Mouse (Mus musculus) spleen, adult 2 months (tissue): Measurements from ENCODE around the gene Gm40193. TPM values are rescaled to one million over a fixed set of nuclear protein-coding genes. Genes with fewer than 3 reads are reported as not detected.

Experiments used
- DNase-seq, 2 experiments: peaks; one replicate each; pipeline versions ENCODE4 v3.0.0 to v3.0.0-alpha.2; 2012 to 2021; ENCODE audit warnings: low spot score in 2 of 2, low read depth in 1 of 2
- H3K27ac ChIP-seq: fragments of 200-500 bp; 2 replicates; pipeline ENCODE4 v1.5.1; 2012; ENCODE audit warnings: low read length, inconsistent platforms; ENCODE audit not compliant: insufficient read depth
- H3K27me3 ChIP-seq: fragments of 200-500 bp; 2 replicates; pipeline ENCODE4 v1.6.1; 2012; ENCODE audit warnings: mild to moderate bottlenecking, moderate library complexity, low read length, inconsistent platforms; ENCODE audit not compliant: control insufficient read depth, insufficient read depth
- H3K36me3 ChIP-seq: fragments of 200-500 bp; 2 replicates; pipeline ENCODE4 v1.6.1; 2012; ENCODE audit warnings: mild to moderate bottlenecking, low read length, inconsistent platforms; ENCODE audit not compliant: control insufficient read depth, insufficient read depth
- H3K4me1 ChIP-seq: fragments of 200-500 bp; 2 replicates; pipeline ENCODE4 v1.6.1; 2011; ENCODE audit warnings: inconsistent platforms; ENCODE audit not compliant: control insufficient read depth, insufficient read depth, insufficient read length
- H3K4me3 ChIP-seq: fragments of 200-500 bp; 2 replicates; pipeline ENCODE4 v1.5.1; 2011; ENCODE audit warnings: mild to moderate bottlenecking, inconsistent platforms; ENCODE audit not compliant: insufficient read depth, insufficient read length; ENCODE audit errors: extremely low read depth
- CTCF ChIP-seq: fragments of 200-500 bp; IDR thresholded peaks from 2 replicates; pipeline ENCODE4 v1.5.1; 2011; ENCODE audit warnings: mild to moderate bottlenecking, inconsistent platforms; ENCODE audit not compliant: insufficient read depth, insufficient read length, insufficient replicate concordance; ENCODE audit errors: extremely low read depth
- POLR2A ChIP-seq: fragments of 200-500 bp; IDR thresholded peaks from 2 replicates; pipeline ENCODE4 v1.6.1; 2011; ENCODE audit warnings: low read depth, low read length, inconsistent platforms
- WGBS: fragments of 180-500 bp; shearing (Covaris S2); methylation state at CpG from one replicate; pipeline ENCODE4 v1.1.7; 2018; 5-methylcytosine and 5-hydroxymethylcytosine counted together
- polyA plus RNA-seq: library from polyadenylated mRNA; depleted of rRNA; stranded (reverse); fragments of >200 nt; gene quantifications from 2 replicates; pipeline ENCODE4 v1.2.3, GENCODE M21; 2012; rRNA removed

Gene Gm40193
- polyA plus RNA-seq, 1 experiment = not detected

DNA sequence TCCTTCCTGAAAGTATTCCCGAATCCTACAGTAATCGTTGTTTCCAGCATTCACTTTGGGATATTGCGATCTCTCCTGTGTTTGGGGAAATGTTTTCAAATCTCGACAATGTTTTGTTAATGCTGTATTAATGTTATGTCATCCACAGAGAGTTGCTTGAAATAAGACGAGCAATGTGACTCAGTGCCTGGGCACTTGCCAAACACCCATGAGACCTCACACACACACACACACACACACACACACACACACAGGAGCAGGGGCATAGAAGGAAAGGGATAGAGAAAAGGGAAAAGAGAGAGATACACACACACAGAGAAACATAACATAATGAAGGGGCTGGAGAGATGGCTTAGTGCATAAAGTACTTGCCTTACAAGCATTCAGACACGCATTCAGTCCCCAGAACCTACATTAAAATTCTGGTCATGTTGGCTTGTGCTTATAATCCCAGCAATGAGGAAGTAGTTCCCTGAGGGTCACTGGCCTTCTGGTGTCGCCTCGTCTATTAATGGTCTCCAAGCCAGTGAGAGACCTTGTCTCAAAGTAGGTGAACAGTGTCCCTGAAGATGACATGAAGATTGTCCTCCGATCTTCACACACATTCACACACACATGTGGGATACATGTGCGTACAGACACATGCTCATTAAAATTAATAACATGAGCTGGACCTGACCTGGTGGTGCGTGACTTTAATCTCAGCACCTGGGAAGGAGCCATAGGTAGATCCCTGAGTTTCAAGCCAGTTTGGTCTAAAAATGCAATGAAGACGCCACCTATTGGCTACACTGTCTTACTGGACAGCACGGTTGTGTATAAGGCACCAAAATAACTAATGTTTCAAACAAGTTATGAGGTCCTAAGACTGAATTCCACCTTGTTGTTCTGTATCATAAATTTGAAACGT is 32.9 kb downstream of the Gm40193 start:
- WGBS = 69% methylated on average over 14 of the region's 14 CpGs
- Histone ChIP-seq H3K27me3 (no peaks in the 10 kb centered on the region), H3K36me3 (no peaks in the 10 kb centered on the region), H3K27ac (no peak overlapping the region), H3K4me1 (no peaks in the 10 kb centered on the region), H3K4me3 (no peak overlapping the region)
- DNase-seq = no peak
- no peak for TF ChIP-seq CTCF

GRCm38 (mm10) chr11:70489684-70490083 is 43.1 kb downstream of the Gm40193 start:
- TF ChIP-seq POLR2A (no peak), CTCF (no peak)
- H3K36me3 ChIP-seq = no peaks in the 10 kb centered on the region
- WGBS = 11% methylated on average over 6 of the region's 6 CpGs
- no peaks in the 10 kb centered on the region for H3K27me3 ChIP-seq
- no peak for DNase-seq
- H3K4me1 ChIP-seq = no peaks in the 10 kb centered on the region
- H3K27ac ChIP-seq = peak overlapping the region; percentile 68; the same call in 1 of the 2 replicates
- H3K4me3 ChIP-seq = no peak overlapping the region

- DNase-seq = no peak
- H3K27me3 ChIP-seq = no peaks in the 10 kb centered on the region
- 68% methylated on average over 3 of the region's 3 CpGs for WGBS
- peak overlapping the region; percentile 68 for H3K27ac ChIP-seq
- no peaks in the 10 kb centered on the region for H3K4me1 ChIP-seq
- TF ChIP-seq POLR2A (no peak), CTCF (no peak)
- no peaks in the 10 kb centered on the region for H3K36me3 ChIP-seq
- H3K4me3 ChIP-seq = no peak overlapping the region
Observed at GRCm38 (mm10) chr11:70489138-70489537, 43.6 kb downstream of the Gm40193 start.

GRCm38 (mm10) chr11:70487816-70488215 is 44.9 kb downstream of the Gm40193 start:
- DNase-seq = no peak
- Histone ChIP-seq H3K27me3 (no peaks in the 10 kb centered on the region), H3K4me1 (no peaks in the 10 kb centered on the region), H3K36me3 (no peaks in the 10 kb centered on the region), H3K4me3 (no peak overlapping the region), H3K27ac (no peak overlapping the region)
- WGBS = 72% methylated on average over 4 of the region's 4 CpGs
- no peak for TF ChIP-seq CTCF
- TF ChIP-seq POLR2A = no peak

DNA sequence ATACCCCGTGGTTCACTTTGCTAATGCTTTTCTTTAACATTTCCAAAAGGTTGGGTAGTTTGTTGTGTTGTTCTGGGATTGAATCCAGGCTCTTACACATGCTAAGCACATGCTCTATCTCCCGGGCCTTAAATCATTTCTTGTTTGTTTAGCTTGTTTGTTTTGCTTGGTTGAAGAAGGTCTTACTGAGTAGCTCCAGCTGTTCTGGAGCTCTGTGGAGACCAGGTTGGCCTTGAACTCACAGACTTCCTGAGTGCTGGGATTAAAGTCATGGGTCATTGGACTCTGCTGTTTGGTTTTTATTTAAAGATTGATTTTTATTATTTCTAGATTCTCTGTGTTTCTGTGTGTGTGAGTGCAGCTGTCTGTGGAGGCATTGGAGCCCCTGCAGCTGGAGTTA is 47.2 kb downstream of the Gm40193 start:
- no peak overlapping the region for H3K4me3 ChIP-seq
- no peak overlapping the region for H3K27ac ChIP-seq
- TF ChIP-seq CTCF (no peak), POLR2A (no peak)
- DNase-seq = no peak
- no peaks in the 10 kb centered on the region for H3K36me3 ChIP-seq
- H3K4me1 ChIP-seq = no peaks in the 10 kb centered on the region
- 78% methylated on average over 2 of the region's 2 CpGs for WGBS
- H3K27me3 ChIP-seq = no peaks in the 10 kb centered on the region

Other genes with a start within 250 kb of the Gm40193 start
- 0.12 and 0.13 TPM in 2 replicates for gene Alox12e, start 210.3 kb downstream of the Gm40193 start, polyA plus RNA-seq
- 2.5 and 4.1 TPM in 2 replicates for gene Alox15, start 180.9 kb downstream of the Gm40193 start, polyA plus RNA-seq
- gene Pelp1, start 122.9 kb downstream of the Gm40193 start, polyA plus RNA-seq = 15.5 and 17.9 TPM in 2 replicates
- gene Arrb2, start 100.3 kb downstream of the Gm40193 start, polyA plus RNA-seq = 145 TPM in 2 replicates
- 24.6 and 29.2 TPM in 2 replicates for gene Med11, start 81.0 kb downstream of the Gm40193 start, polyA plus RNA-seq
- gene Zmynd15, start 73.5 kb downstream of the Gm40193 start, polyA plus RNA-seq = 10.5 and 10.6 TPM in 2 replicates
- 28.8 TPM in 2 replicates for gene Cxcl16, start 73.0 kb downstream of the Gm40193 start, polyA plus RNA-seq
- 0.77 and 1.3 TPM in 2 replicates for gene Tm4sf5, start 27.7 kb downstream of the Gm40193 start, polyA plus RNA-seq
- gene Vmo1, start 18.3 kb downstream of the Gm40193 start, polyA plus RNA-seq = 0.25 and 0.32 TPM in 2 replicates
- 0.18 TPM in 1 of 2 replicates, not detected in the other for gene Gltpd2, start 13.7 kb downstream of the Gm40193 start, polyA plus RNA-seq
- gene Psmb6, start 7.6 kb downstream of the Gm40193 start, polyA plus RNA-seq = 125 and 155 TPM in 2 replicates
- 12.3 and 13.9 TPM in 2 replicates for gene Pld2, start 7.1 kb upstream of the Gm40193 start, polyA plus RNA-seq
- gene Mink1, start 29.9 kb upstream of the Gm40193 start, polyA plus RNA-seq = 74.8 and 91.9 TPM in 2 replicates
- not detected in 2 replicates for gene 4930544D05Rik, start 82.9 kb upstream of the Gm40193 start, polyA plus RNA-seq
- 0.66 and 0.99 TPM in 2 replicates for gene Chrne, start 86.3 kb upstream of the Gm40193 start, polyA plus RNA-seq
- gene Gp1ba, start 106.2 kb upstream of the Gm40193 start, polyA plus RNA-seq = 6.8 and 9.3 TPM in 2 replicates
- gene Rnf167, start 114.3 kb upstream of the Gm40193 start, polyA plus RNA-seq = 137 and 158 TPM in 2 replicates
- gene Slc25a11, start 114.5 kb upstream of the Gm40193 start, polyA plus RNA-seq = 73.0 and 78.7 TPM in 2 replicates
- gene Pfn1, start 121.7 kb upstream of the Gm40193 start, polyA plus RNA-seq = 2,122 and 3,201 TPM in 2 replicates
- gene Eno3, start 124.3 kb upstream of the Gm40193 start, polyA plus RNA-seq = 15.3 and 20.0 TPM in 2 replicates
- 20.0 and 20.2 TPM in 2 replicates for gene Spag7, start 136.5 kb upstream of the Gm40193 start, polyA plus RNA-seq
- 36.6 and 38.8 TPM in 2 replicates for gene Camta2, start 155.2 kb upstream of the Gm40193 start, polyA plus RNA-seq
- 0.70 and 0.76 TPM in 2 replicates for gene Inca1, start 167.2 kb upstream of the Gm40193 start, polyA plus RNA-seq
- gene Kif1c, start 167.6 kb upstream of the Gm40193 start, polyA plus RNA-seq = 17.5 and 19.5 TPM in 2 replicates
- gene Zfp3, start 231.3 kb upstream of the Gm40193 start, polyA plus RNA-seq = 1.2 and 1.4 TPM in 2 replicates